ENCODE assay signal across 8 mouse cellular contexts in genomic region chr11:97689861-97690260, GRCm38 (mm10). TPM values are rescaled to one million over a fixed set of nuclear protein-coding genes. Genes with fewer than 3 reads are reported as not detected.
DNase-seq lines count a peak whose midpoint lies in the region; ATAC-seq and TF ChIP-seq lines count a peak whose summit lies in the region.

No protein-coding gene starts in this region.

- ATAC-seq in forebrain, embryonic 11.5 days (replicated peaks; ENCODE audit: low FRiP score), result no peak
- no peak for ATAC-seq in forebrain, embryonic 13.5 days
- peak; percentile 41; the same call in 1 of the 2 replicates for ATAC-seq in midbrain, embryonic 11.5 days (ENCODE audit: low FRiP score)
- ATAC-seq in midbrain, embryonic 15.5 days (replicated peaks), result no peak
- ATAC-seq in hindbrain, embryonic 14.5 days (ENCODE audit: low FRiP score), result no peak
- no peak for ATAC-seq in midbrain, postnatal 0 days (ENCODE audit: low FRiP score)

- 26% methylated on average over 10 of the region's 10 CpGs for WGBS in forebrain, embryonic 11.5 days
- WGBS in forebrain, embryonic 13.5 days, result 22% methylated on average over 10 of the region's 10 CpGs
- WGBS in midbrain, embryonic 11.5 days, result 34% methylated on average over 10 of the region's 10 CpGs
- WGBS in midbrain, embryonic 15.5 days, result 31% methylated on average over 10 of the region's 10 CpGs
- WGBS in hindbrain, embryonic 14.5 days, result 30% methylated on average over 10 of the region's 10 CpGs
- 26% methylated on average over 10 of the region's 10 CpGs for WGBS in midbrain, postnatal 0 days

- H3K9ac ChIP-seq in forebrain, embryonic 11.5 days (ENCODE audit: low read length), result no peak overlapping the region
- no peak overlapping the region for H3K9ac ChIP-seq in forebrain, embryonic 13.5 days
- H3K9ac ChIP-seq in midbrain, embryonic 11.5 days (ENCODE audit: low read length), result no peak overlapping the region
- no peak overlapping the region for H3K9ac ChIP-seq in midbrain, embryonic 15.5 days
- H3K9ac ChIP-seq in hindbrain, embryonic 14.5 days, result no peak overlapping the region
- H3K9ac ChIP-seq in midbrain, postnatal 0 days (replicated peaks; ENCODE audit: low read length, poor library complexity, severe bottlenecking), result no peak overlapping the region

- H3K4me2 ChIP-seq in forebrain, embryonic 11.5 days (ENCODE audit: low read depth, low read length, severe bottlenecking), result no peak overlapping the region
- H3K4me2 ChIP-seq in forebrain, embryonic 13.5 days, result no peak overlapping the region
- no peak overlapping the region for H3K4me2 ChIP-seq in midbrain, embryonic 11.5 days
- H3K4me2 ChIP-seq in midbrain, embryonic 15.5 days, result no peak overlapping the region
- H3K4me2 ChIP-seq in hindbrain, embryonic 14.5 days (replicated peaks), result no peak overlapping the region
- no peak overlapping the region for H3K4me2 ChIP-seq in midbrain, postnatal 0 days (ENCODE audit: low read depth, low read length, poor library complexity, severe bottlenecking)

- no peaks in the 10 kb centered on the region for H3K9me3 ChIP-seq in forebrain, embryonic 11.5 days (ENCODE audit: control insufficient read depth, low read length)
- H3K9me3 ChIP-seq in forebrain, embryonic 13.5 days (replicated peaks), result no peaks in the 10 kb centered on the region
- no peaks in the 10 kb centered on the region for H3K9me3 ChIP-seq in midbrain, embryonic 11.5 days (ENCODE audit: control insufficient read depth, low read length)
- H3K9me3 ChIP-seq in midbrain, embryonic 15.5 days, result no peaks in the 10 kb centered on the region
- no peaks in the 10 kb centered on the region for H3K9me3 ChIP-seq in hindbrain, embryonic 14.5 days (ENCODE audit: control insufficient read depth, low read length)
- no peaks in the 10 kb centered on the region for H3K9me3 ChIP-seq in midbrain, postnatal 0 days (ENCODE audit: low read length)

- no peaks in the 10 kb centered on the region for H3K27me3 ChIP-seq in forebrain, embryonic 11.5 days (ENCODE audit: control insufficient read depth, insufficient read depth, low read length)
- H3K27me3 ChIP-seq in forebrain, embryonic 13.5 days, result no peaks in the 10 kb centered on the region
- no peaks in the 10 kb centered on the region for H3K27me3 ChIP-seq in midbrain, embryonic 11.5 days (ENCODE audit: control insufficient read depth, insufficient read depth, low read length)
- no peaks in the 10 kb centered on the region for H3K27me3 ChIP-seq in midbrain, embryonic 15.5 days (replicated peaks)
- H3K27me3 ChIP-seq in hindbrain, embryonic 14.5 days (ENCODE audit: control insufficient read depth, insufficient read depth, low read length), result no peaks in the 10 kb centered on the region
- no peaks in the 10 kb centered on the region for H3K27me3 ChIP-seq in midbrain, postnatal 0 days (ENCODE audit: insufficient read depth, low read length)

- H3K4me1 ChIP-seq in forebrain, embryonic 11.5 days (replicated peaks; ENCODE audit: control insufficient read depth, insufficient read depth, low read length), result peaks cover 4% of the 10 kb centered on the region; the same call in 1 of the 2 replicates
- H3K4me1 ChIP-seq in forebrain, embryonic 13.5 days, result peaks cover 42% of the 10 kb centered on the region
- H3K4me1 ChIP-seq in midbrain, embryonic 11.5 days (ENCODE audit: control insufficient read depth, insufficient read depth, low read length), result peaks cover 7% of the 10 kb centered on the region
- H3K4me1 ChIP-seq in midbrain, embryonic 15.5 days, result peaks cover 38% of the 10 kb centered on the region
- peaks cover 20% of the 10 kb centered on the region for H3K4me1 ChIP-seq in hindbrain, embryonic 14.5 days (replicated peaks; ENCODE audit: control insufficient read depth, insufficient read depth, low read length)
- H3K4me1 ChIP-seq in midbrain, postnatal 0 days (ENCODE audit: insufficient read depth, low read length), result peaks cover 5% of the 10 kb centered on the region

- no peak overlapping the region for H3K4me3 ChIP-seq in forebrain, embryonic 11.5 days (ENCODE audit: low read depth, low read length)
- no peak overlapping the region for H3K4me3 ChIP-seq in forebrain, embryonic 13.5 days
- H3K4me3 ChIP-seq in midbrain, embryonic 11.5 days (ENCODE audit: low read depth, low read length), result no peak overlapping the region
- H3K4me3 ChIP-seq in midbrain, embryonic 15.5 days, result no peak overlapping the region
- H3K4me3 ChIP-seq in hindbrain, embryonic 14.5 days (replicated peaks; ENCODE audit: low read length), result no peak overlapping the region
- no peak overlapping the region for H3K4me3 ChIP-seq in midbrain, postnatal 0 days (ENCODE audit: low read depth, low read length)

- TF ChIP-seq CTCF in midbrain, postnatal 0 days (IDR thresholded peaks at IDR 0.05), result peak; percentile 93

- DNase-seq in forebrain, embryonic 11.5 days (ENCODE audit: low spot score), result peak; percentile 91
- DNase-seq in midbrain, embryonic 11.5 days (ENCODE audit: low spot score, missing footprints), result peak; percentile 99
- DNase-seq in cerebellum, postnatal 10 days, result peak; percentile 90 to 93
- DNase-seq in hindbrain, embryonic 14.5 days (ENCODE audit: low spot score), result peak; percentile 79
- peak; percentile 76 for DNase-seq in midbrain, postnatal 0 days (ENCODE audit: low spot score)
- peak; percentile 93 for DNase-seq in thymus, postnatal 4 days

- H3K27ac ChIP-seq in forebrain, embryonic 11.5 days (ENCODE audit: low read depth, low read length), result no peak overlapping the region
- H3K27ac ChIP-seq in forebrain, embryonic 13.5 days, result no peak overlapping the region
- no peak overlapping the region for H3K27ac ChIP-seq in midbrain, embryonic 11.5 days (ENCODE audit: low read depth, low read length)
- no peak overlapping the region for H3K27ac ChIP-seq in midbrain, embryonic 15.5 days
- no peak overlapping the region for H3K27ac ChIP-seq in hindbrain, embryonic 14.5 days
- no peak overlapping the region for H3K27ac ChIP-seq in midbrain, postnatal 0 days (ENCODE audit: low read depth, low read length)

- H3K36me3 ChIP-seq in forebrain, embryonic 11.5 days (ENCODE audit: control insufficient read depth, insufficient read depth, low read length), result peaks cover 3% of the 10 kb centered on the region; the same call in 1 of the 2 replicates
- H3K36me3 ChIP-seq in forebrain, embryonic 13.5 days (ENCODE audit: poor library complexity, severe bottlenecking), result peaks cover 55% of the 10 kb centered on the region
- peaks cover 10% of the 10 kb centered on the region for H3K36me3 ChIP-seq in midbrain, embryonic 11.5 days (ENCODE audit: control insufficient read depth, insufficient read depth, low read length)
- peaks cover 24% of the 10 kb centered on the region for H3K36me3 ChIP-seq in midbrain, embryonic 15.5 days (replicated peaks)
- H3K36me3 ChIP-seq in hindbrain, embryonic 14.5 days (replicated peaks; ENCODE audit: control insufficient read depth, insufficient read depth), result peaks cover 62% of the 10 kb centered on the region
- peaks cover 33% of the 10 kb centered on the region for H3K36me3 ChIP-seq in midbrain, postnatal 0 days (ENCODE audit: insufficient read depth, low read length)

RNA-seq across cellular contexts. Expression of gene Cisd3, which starts 4.2 kb away (rescaled TPM):
- polyA plus RNA-seq in forebrain, embryonic 11.5 days (2014; fragmentation: Nextera tagmentation; extraction: Ambion mirVana), result 13.5 and 14.0 TPM in 2 replicates
- 12.8 and 17.3 TPM in 2 replicates for polyA plus RNA-seq in forebrain, embryonic 13.5 days (2015; fragmentation: Nextera tagmentation; extraction: Ambion mirVana)
- 13.4 and 19.0 TPM in 2 replicates for polyA plus RNA-seq in midbrain, embryonic 11.5 days (2014; fragmentation: Nextera tagmentation; extraction: Ambion mirVana)
- polyA plus RNA-seq in midbrain, embryonic 15.5 days (2015; fragmentation: Nextera tagmentation; extraction: Ambion mirVana), result 21.6 and 26.4 TPM in 2 replicates
- 27.7 and 34.7 TPM in 2 replicates for polyA plus RNA-seq in hindbrain, embryonic 14.5 days (2014; fragmentation: Nextera tagmentation; extraction: Ambion mirVana)
- 13.3 and 27.0 TPM in 2 replicates for total RNA-seq in midbrain, postnatal 0 days (2014; rRNA removed)
- 41.5 and 45.1 TPM in 2 replicates for polyA plus RNA-seq in midbrain, postnatal 0 days (2015; fragmentation: Nextera tagmentation; extraction: Ambion mirVana)

RNA-seq across cellular contexts. Expression of gene Pcgf2, which starts 10.4 kb away (rescaled TPM):
- polyA plus RNA-seq in forebrain, embryonic 11.5 days (2014; fragmentation: Nextera tagmentation; extraction: Ambion mirVana), result 24.2 and 25.9 TPM in 2 replicates
- polyA plus RNA-seq in forebrain, embryonic 13.5 days (2015; fragmentation: Nextera tagmentation; extraction: Ambion mirVana), result 21.5 and 22.9 TPM in 2 replicates
- polyA plus RNA-seq in midbrain, embryonic 11.5 days (2014; fragmentation: Nextera tagmentation; extraction: Ambion mirVana), result 13.4 and 16.1 TPM in 2 replicates
- polyA plus RNA-seq in midbrain, embryonic 15.5 days (2015; fragmentation: Nextera tagmentation; extraction: Ambion mirVana), result 23.1 TPM in 2 replicates
- polyA plus RNA-seq in hindbrain, embryonic 14.5 days (2014; fragmentation: Nextera tagmentation; extraction: Ambion mirVana), result 22.0 and 23.4 TPM in 2 replicates
- total RNA-seq in midbrain, postnatal 0 days (2014; rRNA removed), result 16.0 and 19.6 TPM in 2 replicates
- 14.2 and 16.7 TPM in 2 replicates for polyA plus RNA-seq in midbrain, postnatal 0 days (2015; fragmentation: Nextera tagmentation; extraction: Ambion mirVana)

RNA-seq across cellular contexts. Expression of gene Psmb3, which starts 13.3 kb away (rescaled TPM):
- polyA plus RNA-seq in forebrain, embryonic 11.5 days (2014; fragmentation: Nextera tagmentation; extraction: Ambion mirVana), result 463 and 510 TPM in 2 replicates
- 559 and 571 TPM in 2 replicates for polyA plus RNA-seq in forebrain, embryonic 13.5 days (2015; fragmentation: Nextera tagmentation; extraction: Ambion mirVana)
- polyA plus RNA-seq in midbrain, embryonic 11.5 days (2014; fragmentation: Nextera tagmentation; extraction: Ambion mirVana), result 477 and 517 TPM in 2 replicates
- 421 and 431 TPM in 2 replicates for polyA plus RNA-seq in midbrain, embryonic 15.5 days (2015; fragmentation: Nextera tagmentation; extraction: Ambion mirVana)
- polyA plus RNA-seq in hindbrain, embryonic 14.5 days (2014; fragmentation: Nextera tagmentation; extraction: Ambion mirVana), result 436 and 489 TPM in 2 replicates
- 386 and 449 TPM in 2 replicates for total RNA-seq in midbrain, postnatal 0 days (2014; rRNA removed)
- polyA plus RNA-seq in midbrain, postnatal 0 days (2015; fragmentation: Nextera tagmentation; extraction: Ambion mirVana), result 473 and 491 TPM in 2 replicates

RNA-seq across cellular contexts. Expression of gene Mllt6, which starts 26.6 kb away (rescaled TPM):
- polyA plus RNA-seq in forebrain, embryonic 11.5 days (2014; fragmentation: Nextera tagmentation; extraction: Ambion mirVana), result 3.4 and 4.9 TPM in 2 replicates
- polyA plus RNA-seq in forebrain, embryonic 13.5 days (2015; fragmentation: Nextera tagmentation; extraction: Ambion mirVana), result 3.2 and 3.5 TPM in 2 replicates
- polyA plus RNA-seq in midbrain, embryonic 11.5 days (2014; fragmentation: Nextera tagmentation; extraction: Ambion mirVana), result 3.5 and 4.3 TPM in 2 replicates
- 3.9 and 4.4 TPM in 2 replicates for polyA plus RNA-seq in midbrain, embryonic 15.5 days (2015; fragmentation: Nextera tagmentation; extraction: Ambion mirVana)
- 5.0 TPM in 2 replicates for polyA plus RNA-seq in hindbrain, embryonic 14.5 days (2014; fragmentation: Nextera tagmentation; extraction: Ambion mirVana)
- 43.9 and 52.8 TPM in 2 replicates for total RNA-seq in midbrain, postnatal 0 days (2014; rRNA removed)
- 1.5 and 1.7 TPM in 2 replicates for polyA plus RNA-seq in midbrain, postnatal 0 days (2015; fragmentation: Nextera tagmentation; extraction: Ambion mirVana)

RNA-seq across cellular contexts. Expression of gene Pip4k2b, which starts 54.6 kb away (rescaled TPM):
- polyA plus RNA-seq in forebrain, embryonic 11.5 days (2014; fragmentation: Nextera tagmentation; extraction: Ambion mirVana), result 1.8 and 1.9 TPM in 2 replicates
- 3.5 and 4.2 TPM in 2 replicates for polyA plus RNA-seq in forebrain, embryonic 13.5 days (2015; fragmentation: Nextera tagmentation; extraction: Ambion mirVana)
- polyA plus RNA-seq in midbrain, embryonic 11.5 days (2014; fragmentation: Nextera tagmentation; extraction: Ambion mirVana), result 2.4 TPM in 2 replicates
- 4.3 and 4.9 TPM in 2 replicates for polyA plus RNA-seq in midbrain, embryonic 15.5 days (2015; fragmentation: Nextera tagmentation; extraction: Ambion mirVana)
- polyA plus RNA-seq in hindbrain, embryonic 14.5 days (2014; fragmentation: Nextera tagmentation; extraction: Ambion mirVana), result 5.2 and 5.9 TPM in 2 replicates
- total RNA-seq in midbrain, postnatal 0 days (2014; rRNA removed), result 149 and 166 TPM in 2 replicates
- polyA plus RNA-seq in midbrain, postnatal 0 days (2015; fragmentation: Nextera tagmentation; extraction: Ambion mirVana), result 4.1 and 5.2 TPM in 2 replicates
